Comparison of ENCODE assay signal across 27 mouse cellular contexts in genomic region chr6:24322371-24322770, GRCm38 (mm10).
DNase-seq lines count a peak whose midpoint lies in the region; ATAC-seq lines count a peak whose summit lies in the region.
"Had no signal": no experiment of that assay in that cellular context is flagged by ENCODE, and none has a peak within 500 bp of the region (broad histone marks: within the 10 kb centered on the region; RNA-seq: fewer than 3 reads in every experiment).

No protein-coding gene starts in this region.

- H3K4me2 ChIP-seq in intestine, embryonic 16.5 days (ENCODE audit: low read depth, low read length) = no peak overlapping the region
- no peak overlapping the region for H3K4me2 ChIP-seq in intestine, embryonic 15.5 days (replicated peaks)
- no peak overlapping the region for H3K4me2 ChIP-seq in kidney, embryonic 15.5 days
- H3K4me2 ChIP-seq: embryonic facial prominence, embryonic 13.5 days; forebrain, embryonic 12.5 days; forebrain, embryonic 15.5 days; heart, embryonic 13.5 days had no signal

- no peaks in the 10 kb centered on the region for H3K9me3 ChIP-seq in intestine, embryonic 16.5 days (ENCODE audit: control insufficient read depth, low read length)
- H3K9me3 ChIP-seq in intestine, embryonic 15.5 days = no peaks in the 10 kb centered on the region
- no peaks in the 10 kb centered on the region for H3K9me3 ChIP-seq in kidney, embryonic 15.5 days (replicated peaks)
- H3K9me3 ChIP-seq: embryonic facial prominence, embryonic 10.5 days; embryonic facial prominence, embryonic 13.5 days; forebrain, embryonic 12.5 days; forebrain, embryonic 15.5 days; heart, embryonic 10.5 days; heart, embryonic 13.5 days had no signal

- H3K27me3 ChIP-seq in intestine, embryonic 16.5 days (replicated peaks; ENCODE audit: control insufficient read depth, insufficient read depth, low read length) = no peaks in the 10 kb centered on the region
- H3K27me3 ChIP-seq in intestine, embryonic 15.5 days (replicated peaks) = no peaks in the 10 kb centered on the region
- H3K27me3 ChIP-seq in kidney, embryonic 15.5 days = no peaks in the 10 kb centered on the region
- H3K27me3 ChIP-seq: embryonic facial prominence, embryonic 13.5 days; forebrain, embryonic 12.5 days; forebrain, embryonic 15.5 days; heart, embryonic 13.5 days had no signal

- no peak overlapping the region for H3K27ac ChIP-seq in intestine, embryonic 16.5 days (ENCODE audit: low read length)
- no peak overlapping the region for H3K27ac ChIP-seq in intestine, embryonic 15.5 days
- no peak overlapping the region for H3K27ac ChIP-seq in kidney, embryonic 15.5 days
- H3K27ac ChIP-seq: embryonic facial prominence, embryonic 10.5 days; embryonic facial prominence, embryonic 13.5 days; forebrain, embryonic 12.5 days; forebrain, embryonic 15.5 days; heart, adult 2 months; heart, embryonic 10.5 days; heart, embryonic 13.5 days had no signal

- H3K9ac ChIP-seq in intestine, embryonic 16.5 days (ENCODE audit: low read depth, low read length) = no peak overlapping the region
- no peak overlapping the region for H3K9ac ChIP-seq in intestine, embryonic 15.5 days
- H3K9ac ChIP-seq in kidney, embryonic 15.5 days = no peak overlapping the region
- H3K9ac ChIP-seq: embryonic facial prominence, embryonic 13.5 days; forebrain, embryonic 12.5 days; forebrain, embryonic 15.5 days; heart, embryonic 13.5 days had no signal

- H3K36me3 ChIP-seq in intestine, embryonic 16.5 days (ENCODE audit: control insufficient read depth, insufficient read depth, low read length) = no peaks in the 10 kb centered on the region
- no peaks in the 10 kb centered on the region for H3K36me3 ChIP-seq in intestine, embryonic 15.5 days
- H3K36me3 ChIP-seq in kidney, embryonic 15.5 days = no peaks in the 10 kb centered on the region
- H3K36me3 ChIP-seq: embryonic facial prominence, embryonic 10.5 days; embryonic facial prominence, embryonic 13.5 days; forebrain, embryonic 12.5 days; forebrain, embryonic 15.5 days; heart, embryonic 10.5 days; heart, embryonic 13.5 days had no signal

- no peak overlapping the region for H3K4me3 ChIP-seq in intestine, embryonic 16.5 days (ENCODE audit: low read length)
- no peak overlapping the region for H3K4me3 ChIP-seq in intestine, embryonic 15.5 days (replicated peaks)
- H3K4me3 ChIP-seq in kidney, embryonic 15.5 days (replicated peaks) = no peak overlapping the region
- H3K4me3 ChIP-seq: embryonic facial prominence, embryonic 10.5 days; embryonic facial prominence, embryonic 13.5 days; erythroblast, embryonic 14.5 days; forebrain, embryonic 12.5 days; forebrain, embryonic 15.5 days; heart, adult 2 months; heart, embryonic 10.5 days; heart, embryonic 13.5 days had no signal

- 0 out of 2 replicates have a peak, but pooled peaks cover 3% of the 10 kb centered on the region for H3K4me1 ChIP-seq in intestine, embryonic 16.5 days (ENCODE audit: control insufficient read depth, insufficient read depth, low read length)
- no peaks in the 10 kb centered on the region for H3K4me1 ChIP-seq in intestine, embryonic 15.5 days (replicated peaks)
- peaks cover 7% of the 10 kb centered on the region; the same call in 1 of the 2 replicates for H3K4me1 ChIP-seq in kidney, embryonic 15.5 days
- H3K4me1 ChIP-seq: embryonic facial prominence, embryonic 10.5 days; embryonic facial prominence, embryonic 13.5 days; forebrain, embryonic 12.5 days; forebrain, embryonic 15.5 days; heart, embryonic 10.5 days had no signal

- WGBS in intestine, embryonic 16.5 days = 78% methylated on average over 3 of the region's 3 CpGs
- WGBS in intestine, embryonic 15.5 days = 83% methylated on average over 3 of the region's 3 CpGs
- WGBS in kidney, embryonic 15.5 days = 69% methylated on average over 3 of the region's 3 CpGs

- peak; percentile 62 to 71 for DNase-seq in kidney, adult 8-10 months
- DNase-seq in kidney, postnatal 4 days = no peak
- DNase-seq in kidney, postnatal 25 days = peak; percentile 20 to 52
- no peak for DNase-seq in natural killer cell, adult 2 months (ENCODE audit: low spot score in 2 of 2)
- DNase-seq: adrenal gland, adult 8-10 months; adrenal gland, postnatal 25 days; cerebellum, adult 11-12 months; cerebellum, adult 8-10 months; cerebellum, postnatal 10 days; cerebellum, postnatal 36 days; embryo, embryonic 11 days; gastrocnemius, postnatal 10 days; gastrocnemius, postnatal 36 days; heart, adult 2 months; heart, postnatal 14 days; heart, postnatal 4 days had no signal

- ATAC-seq in intestine, embryonic 16.5 days = peak; percentile 46; the same call in 1 of the 2 replicates
- no peak for ATAC-seq in intestine, embryonic 15.5 days
- ATAC-seq in kidney, embryonic 15.5 days (replicated peaks; ENCODE audit: low FRiP score) = no peak
- ATAC-seq: activated CD4-positive, CD25-positive, alpha-beta regulatory T cell, adult 4 months; forebrain, embryonic 15.5 days had no signal

Comparison
In these comparisons a context has a peak if more than half of its experiments do, and no peak if none do; other contexts are left out.
1. DNase-seq: peak in kidney, adult 8-10 months (2 of 2) and kidney, postnatal 25 days (2 of 2); none in kidney, postnatal 4 days (0 of 2) and natural killer cell, adult 2 months (0 of 2).